Mouse (Mus musculus) kidney, embryonic 16.5 days (tissue): Measurements from ENCODE around the gene Adora2b. TPM values are rescaled to one million over a fixed set of nuclear protein-coding genes. Genes with fewer than 3 reads are reported as not detected.
"Not testable (repeated sequence)": the region's sequence is repeated elsewhere in the genome, so short reads cannot be mapped to it uniquely, and the experiment has no call there.

Experiments used
- ATAC-seq: fragments of 200-750 bp; cut with Nextera tagmentation; 2 replicates; pipeline ENCODE4 v1.8.0; 2017; ENCODE audit warnings: moderate TSS enrichment; ENCODE audit not compliant: low FRiP score, low TSS enrichment
- H3K27ac ChIP-seq: fragments of 300-500 bp; sonication (generic); 2 replicates; pipeline ENCODE4 v1.5.1; 2014; ENCODE audit warnings: low read length
- H3K27me3 ChIP-seq: fragments of 300-500 bp; sonication (generic); 2 replicates; pipeline ENCODE4 v1.6.1; 2014; ENCODE audit warnings: low read length, control low read depth, mixed read lengths; ENCODE audit not compliant: insufficient read depth
- H3K36me3 ChIP-seq: fragments of 300-500 bp; sonication (generic); 2 replicates; pipeline ENCODE4 v1.6.1; 2014; ENCODE audit warnings: low read length, control low read depth, mixed read lengths; ENCODE audit not compliant: insufficient read depth
- H3K4me1 ChIP-seq: fragments of 300-500 bp; sonication (generic); 2 replicates; pipeline ENCODE4 v1.6.1; 2014; ENCODE audit warnings: low read length, control low read depth, mixed read lengths; ENCODE audit not compliant: insufficient read depth
- H3K4me2 ChIP-seq: fragments of 300-500 bp; sonication (generic); replicated peaks from 2 replicates; pipeline ENCODE4 v1.6.1; 2014; ENCODE audit warnings: low read depth, low read length
- H3K4me3 ChIP-seq: fragments of 300-500 bp; sonication (generic); 2 replicates; pipeline ENCODE4 v1.5.1; 2014; ENCODE audit warnings: mild to moderate bottlenecking, low read length
- H3K9ac ChIP-seq: fragments of 300-500 bp; sonication (generic); replicated peaks from 2 replicates; pipeline ENCODE4 v1.6.1; 2014; ENCODE audit warnings: low read length
- H3K9me3 ChIP-seq: fragments of 300-500 bp; sonication (generic); 2 replicates; pipeline ENCODE4 v1.6.1; 2016; ENCODE audit warnings: low read length, control low read depth
- WGBS: fragments of 180-500 bp; shearing (Covaris S2); extraction: QIAGEN DNeasy Blood & Tissue Kit; methylation state at CpG from one replicate; pipeline ENCODE4 v1.1.7; 2014; 5-methylcytosine and 5-hydroxymethylcytosine counted together
- polyA plus RNA-seq: library from polyadenylated mRNA; unstranded; fragments of >200 nt; fragmentation: Nextera tagmentation; extraction: Ambion mirVana; gene quantifications from 2 replicates; pipeline ENCODE4 v1.2.1, GENCODE M21; 2015

Gene Adora2b
- polyA plus RNA-seq, 1 experiment from 2014 or later: 6.0 TPM

GRCm38 (mm10) chr11:62278027-62278426 lies 29.2 kb downstream of the Adora2b start:
- H3K9me3 ChIP-seq: no peaks in the 10 kb centered on the region
- 22% methylated on average over 5 of the region's 5 CpGs for WGBS
- H3K27me3 ChIP-seq: no peaks in the 10 kb centered on the region
- peaks cover 6% of the 10 kb centered on the region for H3K4me1 ChIP-seq
- H3K36me3 ChIP-seq: no peaks in the 10 kb centered on the region
- H3K9ac ChIP-seq: no peak overlapping the region
- ATAC-seq: no peak
- H3K4me2 ChIP-seq: no peak overlapping the region
- no peak overlapping the region for H3K4me3 ChIP-seq
- no peak overlapping the region for H3K27ac ChIP-seq

GRCm38 (mm10) chr11:62280675-62281600 lies 32.2 kb downstream of the Adora2b start, which contains the start of the genes Zswim7 and Ttc19:
Gene Zswim7, minus strand, starts transcription at chr11:62281375.
Gene Ttc19, plus strand, starts transcription at chr11:62281473.
- Histone ChIP-seq H3K27me3 (no peaks in the 10 kb centered on the region), H3K9me3 (no peaks in the 10 kb centered on the region), H3K4me3 (peak within 1 kb of the TSS; percentile 83), H3K36me3 (peaks cover 9% of the 10 kb centered on the region), H3K4me2 (peak within 1 kb of the TSS; percentile 72), H3K9ac (peak within 1 kb of the TSS; percentile 81), H3K27ac (peak within 1 kb of the TSS; percentile 89), H3K4me1 (peaks cover 6% of the 10 kb centered on the region)
- under 1% methylated on average over 68 of the region's 68 CpGs for WGBS
- peak; percentile 97 for ATAC-seq

- 1% methylated on average over 51 of the region's 57 CpGs for WGBS
- H3K27me3 ChIP-seq: no peaks in the 10 kb centered on the region
- peak; percentile 80 for ATAC-seq
- H3K4me2 ChIP-seq: peak overlapping the region; percentile 72
- H3K4me1 ChIP-seq: peaks cover 6% of the 10 kb centered on the region
- H3K36me3 ChIP-seq: peaks cover 11% of the 10 kb centered on the region
- peak overlapping the region; percentile 89 for H3K27ac ChIP-seq
- H3K4me3 ChIP-seq: peak overlapping the region; percentile 83
- H3K9ac ChIP-seq: peak overlapping the region; percentile 81
- H3K9me3 ChIP-seq: no peaks in the 10 kb centered on the region
Observed at GRCm38 (mm10) chr11:62281601-62281997, 32.8 kb downstream of the Adora2b start.

GRCm38 (mm10) chr11:62284020-62284419 lies 35.2 kb downstream of the Adora2b start:
- 79% methylated on average over 3 of the region's 3 CpGs for WGBS
- not testable (repeated sequence) for H3K27ac ChIP-seq, H3K4me2 ChIP-seq, H3K9me3 ChIP-seq, H3K4me3 ChIP-seq, H3K27me3 ChIP-seq, H3K4me1 ChIP-seq, ATAC-seq, H3K9ac ChIP-seq
- peaks cover 13% of the 10 kb centered on the region for H3K36me3 ChIP-seq

- no peaks in the 10 kb centered on the region for H3K9me3 ChIP-seq
- ATAC-seq: no peak
Observed at GRCm38 (mm10) chr11:62285020-62285419, 36.2 kb downstream of the Adora2b start.

GRCm38 (mm10) chr11:62287700-62288099 lies 38.9 kb downstream of the Adora2b start:
- H3K9me3 ChIP-seq: no peaks in the 10 kb centered on the region
- no peaks in the 10 kb centered on the region for H3K4me1 ChIP-seq
- no peak overlapping the region for H3K9ac ChIP-seq
- H3K4me2 ChIP-seq: no peak overlapping the region
- no peak overlapping the region for H3K4me3 ChIP-seq
- no peak overlapping the region for H3K27ac ChIP-seq
- H3K27me3 ChIP-seq: no peaks in the 10 kb centered on the region
- 100% methylated on average over 1 of the region's 1 CpGs for WGBS
- peaks cover 13% of the 10 kb centered on the region for H3K36me3 ChIP-seq
- ATAC-seq: no peak

More at GRCm38 (mm10) chr11:62285020-62285419, 36.2 kb downstream of the Adora2b start:
- Histone ChIP-seq H3K9ac (no peak overlapping the region), H3K27ac (no peak overlapping the region), H3K27me3 (no peaks in the 10 kb centered on the region), H3K4me2 (no peak overlapping the region), H3K4me3 (no peak overlapping the region), H3K4me1 (peaks cover 6% of the 10 kb centered on the region), H3K36me3 (peaks cover 13% of the 10 kb centered on the region)
- 70% methylated on average over 8 of the region's 8 CpGs for WGBS

GRCm38 (mm10) chr11:62294121-62294520 lies 45.3 kb downstream of the Adora2b start:
- Histone ChIP-seq H3K4me1 (no peaks in the 10 kb centered on the region), H3K27ac (no peak overlapping the region)

GRCm38 (mm10) chr11:62298883-62299282 lies 50.1 kb downstream of the Adora2b start:
- no peaks in the 10 kb centered on the region for H3K9me3 ChIP-seq
- WGBS: 77% methylated on average over 6 of the region's 6 CpGs
- ATAC-seq: no peak
- H3K4me2 ChIP-seq: no peak overlapping the region
- H3K9ac ChIP-seq: no peak overlapping the region
- no peaks in the 10 kb centered on the region for H3K4me1 ChIP-seq
- H3K27me3 ChIP-seq: no peaks in the 10 kb centered on the region
- peaks cover 7% of the 10 kb centered on the region; the same call in 1 of the 2 replicates for H3K36me3 ChIP-seq
- H3K4me3 ChIP-seq: no peak overlapping the region
- no peak overlapping the region for H3K27ac ChIP-seq

More at GRCm38 (mm10) chr11:62294121-62294520, 45.3 kb downstream of the Adora2b start:
- Histone ChIP-seq H3K27me3 (no peaks in the 10 kb centered on the region), H3K9me3 (no peaks in the 10 kb centered on the region), H3K4me3 (no peak overlapping the region), H3K4me2 (no peak overlapping the region), H3K36me3 (peaks cover 10% of the 10 kb centered on the region; the same call in 1 of the 2 replicates), H3K9ac (no peak overlapping the region)
- no peak for ATAC-seq
- WGBS: 90% methylated on average over 2 of the region's 2 CpGs

- peaks cover 16% of the 10 kb centered on the region for H3K36me3 ChIP-seq
- no peaks in the 10 kb centered on the region for H3K4me1 ChIP-seq
- no peaks in the 10 kb centered on the region for H3K27me3 ChIP-seq
- no peak for ATAC-seq
- H3K4me3 ChIP-seq: no peak overlapping the region
- no peak overlapping the region for H3K4me2 ChIP-seq
- H3K9ac ChIP-seq: no peak overlapping the region
- 97% methylated on average over 2 of the region's 2 CpGs for WGBS
- no peak overlapping the region for H3K27ac ChIP-seq
- H3K9me3 ChIP-seq: no peaks in the 10 kb centered on the region
Observed at GRCm38 (mm10) chr11:62305866-62306265, 57.1 kb downstream of the Adora2b start.

- Histone ChIP-seq H3K27ac (no peak overlapping the region), H3K4me2 (no peak overlapping the region), H3K9me3 (no peaks in the 10 kb centered on the region), H3K36me3 (peaks cover 29% of the 10 kb centered on the region), H3K9ac (no peak overlapping the region), H3K27me3 (no peaks in the 10 kb centered on the region), H3K4me3 (no peak overlapping the region), H3K4me1 (no peaks in the 10 kb centered on the region)
- WGBS: 95% methylated on average over 2 of the region's 2 CpGs
- ATAC-seq: no peak
Observed at GRCm38 (mm10) chr11:62309296-62309695, 60.5 kb downstream of the Adora2b start.
